Mouse (Mus musculus) cortical plate, adult 2 months (tissue): ENCODE measurements around the gene Chd1.

ENCODE experiments used
- CTCF ChIP-seq: fragments of 200-500 bp; IDR thresholded peaks from 2 replicates; pipeline ENCODE4 v1.5.1; 2011; ENCODE audit warnings: mild to moderate bottlenecking, control low read depth, low read length; ENCODE audit not compliant: insufficient read depth; ENCODE audit errors: extremely low read depth
- POLR2A ChIP-seq: fragments of 200-500 bp; IDR thresholded peaks from 2 replicates; pipeline ENCODE4 v1.6.1; 2011; ENCODE audit warnings: mild to moderate bottlenecking, low read length, control low read depth; ENCODE audit not compliant: insufficient read depth; ENCODE audit errors: extremely low read depth

- TF ChIP-seq POLR2A (no peak), CTCF (no peak)
These were observed 115.4 kb downstream of the Chd1 start for GRCm38 (mm10) chr17:15820146-15820545.
